Mouse (Mus musculus) kidney, adult 2 months (tissue): Measurements from ENCODE around the gene Cdh13.

Experiments
- CTCF ChIP-seq: fragments of 200-500 bp; conservative IDR thresholded peaks from 2 replicates; pipeline ENCODE4 v1.5.1; 2011; ENCODE audit warnings: low read depth, mild to moderate bottlenecking, control low read depth, low read length, moderate library complexity, mixed read lengths; ENCODE audit not compliant: insufficient read depth, insufficient read length
- POLR2A ChIP-seq: fragments of 200-500 bp; IDR thresholded peaks from one replicate; pipeline ENCODE4 v1.6.1; 2011; ENCODE audit warnings: low read depth, low read length, control low read depth

- TF ChIP-seq CTCF (no peak), POLR2A (no peak)
These were observed 345.2 kb downstream of the Cdh13 start for GRCm38 (mm10) chr8:118628702-118629101.
